Mouse (Mus musculus): Measurements from ENCODE around the gene Csf3r. TPM values are rescaled to one million over a fixed set of nuclear protein-coding genes. Genes with fewer than 3 reads are reported as not detected.

Csf3r gene
- polyA plus RNA-seq, 1 experiment: 158 TPM

GRCm38 (mm10) chr4:126062856-126063255, 38.5 kb downstream of the Csf3r start:
- WGBS: 21% methylated on average over 1 of the region's 1 CpGs
- H3K4me3 ChIP-seq (replicated peaks; ENCODE audit: control insufficient read depth, low read depth, low read length): no peak overlapping the region
- no peak for TF ChIP-seq POLR2A (IDR thresholded peaks at IDR 0.05; ENCODE audit: borderline replicate concordance, control insufficient read depth, low read depth, low read length)
- TF ChIP-seq CTCF (IDR thresholded peaks at IDR 0.05; ENCODE audit: control insufficient read depth, insufficient read depth, low read length): no peak
- peaks cover 6% of the 10 kb centered on the region for H3K4me1 ChIP-seq (ENCODE audit: control insufficient read depth, insufficient read depth, low read length)
- peak overlapping the region; percentile 61; the same call in 1 of the 2 replicates for H3K27ac ChIP-seq (ENCODE audit: control insufficient read depth, insufficient read depth, low read depth, low read length, poor library complexity)

GRCm38 (mm10) chr4:126065241-126065640, 40.9 kb downstream of the Csf3r start:
- 37% methylated on average over 7 of the region's 7 CpGs for WGBS
- Histone ChIP-seq H3K4me1 (ENCODE audit: control insufficient read depth, insufficient read depth, low read length) (peaks cover 8% of the 10 kb centered on the region), H3K27ac (ENCODE audit: control insufficient read depth, insufficient read depth, low read depth, low read length, poor library complexity) (peak overlapping the region; percentile 43), H3K4me3 (replicated peaks; ENCODE audit: control insufficient read depth, low read depth, low read length) (no peak overlapping the region)
- TF ChIP-seq POLR2A (IDR thresholded peaks at IDR 0.05; ENCODE audit: borderline replicate concordance, control insufficient read depth, low read depth, low read length) (0 out of 2 replicates have a peak, but pooled peaks have one; percentile 8), CTCF (IDR thresholded peaks at IDR 0.05; ENCODE audit: control insufficient read depth, insufficient read depth, low read length) (no peak)

DNA sequence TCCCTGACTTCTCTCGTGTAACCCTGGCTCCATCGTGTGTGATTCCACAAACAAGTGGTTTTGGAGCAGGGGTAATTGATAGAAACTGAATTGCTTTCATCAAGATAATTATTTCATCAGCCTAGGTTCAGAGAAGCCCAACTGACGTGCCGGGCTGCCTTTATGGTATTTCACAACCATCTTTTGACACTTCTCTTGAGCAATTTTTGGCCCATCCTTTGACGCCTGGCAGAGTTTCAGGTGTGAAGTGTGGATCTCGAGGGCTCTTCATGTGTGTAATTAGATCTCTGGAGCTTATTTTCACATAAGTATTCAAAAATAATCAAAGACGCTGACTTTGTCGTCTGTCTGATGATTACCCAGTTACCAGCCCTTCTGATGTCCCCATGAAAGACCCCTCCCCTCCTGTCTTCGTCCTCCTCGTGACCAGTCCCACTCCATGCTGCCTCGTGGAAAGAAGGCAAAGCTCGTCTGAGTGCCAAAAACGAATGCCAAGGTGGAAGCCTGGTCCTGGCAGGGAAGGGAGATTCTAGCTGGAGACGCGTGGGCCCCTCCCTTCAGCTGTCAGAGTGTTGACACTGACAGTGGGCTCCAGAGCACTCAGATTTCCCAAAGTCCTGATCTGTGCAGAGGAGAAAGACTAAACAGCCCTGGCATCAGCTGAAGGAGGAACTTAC, 43.2 kb downstream of the Csf3r start:
- Histone ChIP-seq H3K4me3 (replicated peaks; ENCODE audit: control insufficient read depth, low read depth, low read length) (no peak overlapping the region), H3K4me1 (ENCODE audit: control insufficient read depth, insufficient read depth, low read length) (peaks cover 8% of the 10 kb centered on the region), H3K27ac (ENCODE audit: control insufficient read depth, insufficient read depth, low read depth, low read length, poor library complexity) (peak overlapping the region; percentile 72)
- no peak for TF ChIP-seq POLR2A (IDR thresholded peaks at IDR 0.05; ENCODE audit: borderline replicate concordance, control insufficient read depth, low read depth, low read length)
- TF ChIP-seq CTCF (IDR thresholded peaks at IDR 0.05; ENCODE audit: control insufficient read depth, insufficient read depth, low read length): no peak
- 47% methylated on average over 15 of the region's 15 CpGs for WGBS

DNA sequence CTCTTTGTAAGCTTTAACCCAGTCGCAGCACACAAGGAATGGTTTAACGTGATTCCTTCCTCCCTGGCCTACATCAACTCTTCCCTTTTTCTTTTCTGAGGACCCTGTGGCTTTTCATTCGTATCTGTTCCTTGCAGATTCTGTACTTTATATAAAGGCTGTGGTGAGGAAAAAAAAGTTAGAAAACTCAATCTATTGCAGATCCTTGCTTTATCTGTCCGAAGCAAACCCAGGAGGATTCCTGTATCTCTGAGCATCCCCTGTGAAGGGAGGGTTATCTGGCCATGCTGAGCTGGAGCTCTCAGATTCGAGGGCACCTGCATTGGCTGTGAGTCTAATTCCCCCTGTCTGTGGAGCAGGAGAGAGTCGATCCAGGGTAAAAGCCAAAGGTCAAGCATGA, 44.5 kb downstream of the Csf3r start:
- peaks cover 8% of the 10 kb centered on the region for H3K4me1 ChIP-seq (ENCODE audit: control insufficient read depth, insufficient read depth, low read length)
- 56% methylated on average over 6 of the region's 6 CpGs for WGBS
- no peak for TF ChIP-seq POLR2A (IDR thresholded peaks at IDR 0.05; ENCODE audit: borderline replicate concordance, control insufficient read depth, low read depth, low read length)
- TF ChIP-seq CTCF (IDR thresholded peaks at IDR 0.05; ENCODE audit: control insufficient read depth, insufficient read depth, low read length): no peak
- H3K4me3 ChIP-seq (replicated peaks; ENCODE audit: control insufficient read depth, low read depth, low read length): no peak overlapping the region
- no peak overlapping the region for H3K27ac ChIP-seq (ENCODE audit: control insufficient read depth, insufficient read depth, low read depth, low read length, poor library complexity)

- 80% methylated on average over 6 of the region's 6 CpGs for whole genome bisulfite sequencing
- TF ChIP-seq CTCF (IDR thresholded peaks at IDR 0.05; ENCODE audit: control insufficient read depth, insufficient read depth, low read length) (no peak), POLR2A (IDR thresholded peaks at IDR 0.05; ENCODE audit: borderline replicate concordance, control insufficient read depth, low read depth, low read length) (no peak)
Measured at GRCm38 (mm10) chr4:126077833-126078232, 53.5 kb downstream of the Csf3r start.

GRCm38 (mm10) chr4:126079266-126079665, 54.9 kb downstream of the Csf3r start:
- 80% methylated on average over 4 of the region's 4 CpGs for WGBS
- Histone ChIP-seq H3K4me1 (ENCODE audit: control insufficient read depth, insufficient read depth, low read length) (no peaks in the 10 kb centered on the region), H3K27ac (ENCODE audit: control insufficient read depth, insufficient read depth, low read depth, low read length, poor library complexity) (no peak overlapping the region), H3K4me3 (replicated peaks; ENCODE audit: control insufficient read depth, low read depth, low read length) (no peak overlapping the region)
- no peak for TF ChIP-seq POLR2A (IDR thresholded peaks at IDR 0.05; ENCODE audit: borderline replicate concordance, control insufficient read depth, low read depth, low read length)
- TF ChIP-seq CTCF (IDR thresholded peaks at IDR 0.05; ENCODE audit: control insufficient read depth, insufficient read depth, low read length): no peak

More at GRCm38 (mm10) chr4:126077833-126078232, 53.5 kb downstream of the Csf3r start:
- Histone ChIP-seq H3K27ac (ENCODE audit: control insufficient read depth, insufficient read depth, low read depth, low read length, poor library complexity) (no peak overlapping the region), H3K4me1 (ENCODE audit: control insufficient read depth, insufficient read depth, low read length) (no peaks in the 10 kb centered on the region), H3K4me3 (replicated peaks; ENCODE audit: control insufficient read depth, low read depth, low read length) (no peak overlapping the region)

DNA sequence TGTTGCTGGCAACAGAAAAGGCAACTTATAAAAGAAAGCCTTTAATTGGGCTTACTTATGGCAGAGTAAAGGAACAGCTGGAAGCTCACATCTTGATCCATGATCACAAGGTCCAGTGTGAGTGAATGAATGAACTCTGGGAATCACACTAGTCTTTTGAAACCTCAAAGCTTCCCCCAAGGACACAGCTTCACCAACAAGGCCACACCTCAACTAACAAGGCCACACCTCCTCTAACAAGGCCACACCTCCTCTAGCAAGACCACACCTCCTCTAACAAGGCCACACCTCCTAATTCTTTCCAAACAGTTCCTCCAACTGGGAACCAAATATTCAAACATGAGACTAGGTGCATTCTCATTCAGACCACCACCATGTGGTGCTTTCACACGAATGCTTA, 57.3 kb downstream of the Csf3r start:
- Histone ChIP-seq H3K27ac (ENCODE audit: control insufficient read depth, insufficient read depth, low read depth, low read length, poor library complexity) (no peak overlapping the region), H3K4me3 (replicated peaks; ENCODE audit: control insufficient read depth, low read depth, low read length) (no peak overlapping the region), H3K4me1 (ENCODE audit: control insufficient read depth, insufficient read depth, low read length) (no peaks in the 10 kb centered on the region)
- WGBS: 85% methylated on average over 1 of the region's 1 CpGs
- no peak for TF ChIP-seq POLR2A (IDR thresholded peaks at IDR 0.05; ENCODE audit: borderline replicate concordance, control insufficient read depth, low read depth, low read length)
- no peak for TF ChIP-seq CTCF (IDR thresholded peaks at IDR 0.05; ENCODE audit: control insufficient read depth, insufficient read depth, low read length)

- no peaks in the 10 kb centered on the region for H3K4me1 ChIP-seq (ENCODE audit: control insufficient read depth, insufficient read depth, low read length)
- 62% methylated on average over 9 of the region's 9 CpGs for WGBS
- no peak for TF ChIP-seq CTCF (IDR thresholded peaks at IDR 0.05; ENCODE audit: control insufficient read depth, insufficient read depth, low read length)
- TF ChIP-seq POLR2A (IDR thresholded peaks at IDR 0.05; ENCODE audit: borderline replicate concordance, control insufficient read depth, low read depth, low read length): no peak
- no peak overlapping the region for H3K4me3 ChIP-seq (replicated peaks; ENCODE audit: control insufficient read depth, low read depth, low read length)
- no peak overlapping the region for H3K27ac ChIP-seq (ENCODE audit: control insufficient read depth, insufficient read depth, low read depth, low read length, poor library complexity)
Measured at GRCm38 (mm10) chr4:126083021-126083420, 58.7 kb downstream of the Csf3r start.
